Mouse (Mus musculus): ENCODE measurements around the gene Slc16a12.
"Not testable (repeated sequence)": the region's sequence is repeated elsewhere in the genome, so short reads cannot be mapped to it uniquely, and the experiment has no call there.

Slc16a12 gene

DNA sequence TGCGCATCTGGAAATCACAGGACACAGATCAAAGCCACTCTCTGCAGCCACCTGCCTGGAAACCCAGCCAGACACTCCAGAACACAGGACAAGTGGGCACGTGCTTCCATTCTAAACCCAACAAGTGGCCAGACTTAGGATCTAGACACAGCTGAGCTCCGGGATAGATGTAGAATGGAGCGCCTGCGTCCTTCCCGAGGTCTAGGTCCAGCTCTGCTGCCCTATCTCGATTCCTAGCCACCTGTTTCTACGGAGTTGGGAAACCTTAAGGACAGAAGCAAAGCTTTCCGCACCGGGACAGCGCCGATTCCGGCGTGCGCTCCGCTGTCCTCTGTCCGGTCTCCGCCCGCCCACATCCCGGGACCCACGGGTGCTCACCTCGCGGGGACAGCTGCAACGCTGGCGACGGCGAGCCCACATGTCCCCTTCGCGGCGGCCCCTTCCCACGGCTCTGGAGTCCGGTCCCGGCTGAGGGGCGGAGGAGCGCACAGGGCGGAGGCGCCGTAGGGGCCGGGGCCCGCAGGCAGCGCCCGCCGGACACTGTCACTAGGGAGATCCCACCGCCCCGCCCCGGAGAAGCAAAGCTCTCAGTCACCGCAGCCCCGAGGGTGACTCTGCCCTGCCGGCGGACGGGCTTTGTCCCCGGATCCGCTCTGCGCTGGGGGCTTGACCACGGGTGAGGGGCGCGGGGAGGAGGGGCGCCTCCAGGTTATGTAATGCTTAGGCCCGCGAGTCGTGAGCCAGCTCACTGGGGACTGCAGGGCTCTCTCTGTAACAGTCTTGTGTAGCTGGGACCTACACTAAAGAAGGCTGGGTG, at the start of gene Slc16a12:
Slc16a12 (minus strand) TSS at position 602 of the 817 bp plus-strand sequence.
- no peak for DNase-seq (ENCODE audit: low spot score)

DNA sequence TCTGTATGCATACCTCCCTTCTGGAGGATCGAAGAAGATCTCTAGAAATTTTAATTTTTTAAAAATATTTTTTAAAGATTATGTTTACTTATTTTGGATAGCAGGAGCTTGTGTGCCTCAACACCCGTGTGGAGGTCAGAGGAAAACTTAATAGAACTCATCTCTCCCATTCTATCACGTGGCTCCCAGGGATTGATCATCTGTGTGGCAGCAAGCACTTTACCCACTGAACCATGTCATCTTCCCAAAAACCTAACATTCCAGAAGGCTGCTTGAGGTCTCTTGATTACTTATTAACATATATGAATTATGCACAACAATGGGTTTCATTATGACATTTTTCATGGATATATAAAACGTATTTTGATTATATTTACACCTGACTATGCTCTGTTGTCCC, 49.3 kb upstream of the Slc16a12 start:
- DNase-seq (ENCODE audit: low spot score), result no peak

DNA sequence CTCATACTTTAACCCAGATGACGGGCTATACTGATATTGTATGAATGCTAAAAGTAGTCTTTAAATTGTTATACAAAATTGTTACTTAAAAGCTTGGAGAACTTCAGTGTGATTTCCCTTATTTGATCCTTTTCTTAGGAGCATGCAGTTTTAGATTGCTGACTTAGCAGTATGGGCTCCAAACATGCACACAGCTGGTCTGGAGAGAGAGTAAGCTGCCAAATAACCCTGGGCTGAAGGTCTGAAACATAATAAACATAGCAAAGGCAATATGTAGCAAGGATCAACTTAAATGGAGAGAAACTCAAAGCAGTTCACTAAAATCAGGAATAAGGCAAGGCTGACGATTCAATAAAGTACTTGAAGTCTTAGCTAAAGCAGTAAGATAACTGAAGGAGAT, 35.4 kb upstream of the Slc16a12 start:
- DNase-seq (ENCODE audit: low spot score), result no peak

DNA sequence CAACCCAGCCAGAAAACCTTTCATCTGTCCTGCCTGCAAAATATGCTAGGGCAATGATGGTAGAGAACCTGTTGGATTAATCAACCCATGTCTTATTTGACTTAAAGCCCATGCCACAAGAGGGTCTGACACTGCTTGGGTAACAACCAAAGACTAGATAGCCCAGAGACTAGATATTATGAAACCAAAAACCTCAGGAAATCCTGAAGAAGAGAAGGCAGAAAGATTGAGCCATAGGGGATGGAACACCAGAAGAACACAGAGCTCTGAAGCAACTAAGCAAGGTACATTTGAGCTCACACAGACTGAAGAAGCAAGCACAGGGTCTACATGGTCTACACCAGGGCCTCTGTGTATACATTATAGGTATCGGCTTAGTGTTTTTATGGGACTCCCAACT, 31.9 kb upstream of the Slc16a12 start:
- DNase-seq (ENCODE audit: low spot score), result no peak

DNA sequence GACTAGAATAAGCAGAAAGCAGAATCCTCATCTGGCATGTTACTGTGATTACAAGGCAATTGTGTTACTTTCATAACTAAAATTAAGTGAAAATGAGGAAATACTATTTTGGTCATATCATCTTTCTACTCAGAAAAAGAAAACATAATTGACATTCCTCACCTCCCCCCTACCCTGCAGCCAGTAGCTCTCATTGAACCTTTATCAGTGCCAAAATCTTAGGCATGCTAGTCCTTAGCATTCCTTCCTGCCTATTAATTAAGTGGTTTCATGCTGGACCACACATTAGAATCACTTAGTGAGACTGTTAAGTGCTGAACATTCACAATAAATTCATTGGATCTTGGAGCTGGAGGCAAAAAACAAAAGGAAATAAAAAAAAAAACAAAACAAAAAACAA, 31.0 kb upstream of the Slc16a12 start:
- DNase-seq (ENCODE audit: low spot score), result no peak

DNA sequence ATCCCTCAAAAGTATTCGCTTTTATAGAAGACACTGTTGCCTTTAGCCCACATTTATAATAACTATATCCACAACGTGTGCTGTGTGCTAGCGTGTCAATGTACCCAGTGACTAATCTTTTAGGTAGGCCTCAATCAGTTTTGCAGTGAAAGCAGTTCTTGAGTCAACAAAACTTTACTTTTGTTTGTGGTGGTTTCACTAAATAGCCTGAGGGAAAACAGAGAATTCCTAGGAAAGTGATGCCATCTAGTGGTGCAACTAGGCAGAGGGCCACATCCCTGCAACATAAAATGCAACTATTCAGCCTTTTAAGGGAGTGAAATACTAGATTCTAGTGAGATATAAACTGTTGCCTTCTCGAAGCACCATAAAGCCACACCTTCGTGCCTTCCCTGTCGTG, 25.7 kb upstream of the Slc16a12 start:
- DNase-seq (ENCODE audit: low spot score), result peak; percentile 85

DNA sequence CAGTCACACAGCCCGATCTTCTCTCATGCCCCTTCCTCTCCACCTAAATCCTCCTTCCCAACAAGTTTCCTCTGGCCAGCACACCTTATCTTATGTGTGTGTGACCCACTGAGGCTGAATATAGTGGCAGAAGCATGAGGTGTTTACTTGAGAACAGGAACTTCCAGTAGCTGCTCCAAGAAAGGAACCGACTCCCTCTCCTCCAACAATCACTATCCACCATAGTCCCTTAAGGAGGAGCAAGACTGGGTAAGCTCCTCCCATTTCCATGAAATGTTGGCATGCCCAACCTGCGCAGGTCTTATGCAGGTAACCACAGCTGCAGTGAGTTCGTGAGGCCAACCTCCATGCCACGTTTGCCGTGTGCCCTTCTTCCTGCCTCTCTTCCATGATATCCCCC, 23.7 kb upstream of the Slc16a12 start:
- DNase-seq (ENCODE audit: low spot score), result no peak

DNA sequence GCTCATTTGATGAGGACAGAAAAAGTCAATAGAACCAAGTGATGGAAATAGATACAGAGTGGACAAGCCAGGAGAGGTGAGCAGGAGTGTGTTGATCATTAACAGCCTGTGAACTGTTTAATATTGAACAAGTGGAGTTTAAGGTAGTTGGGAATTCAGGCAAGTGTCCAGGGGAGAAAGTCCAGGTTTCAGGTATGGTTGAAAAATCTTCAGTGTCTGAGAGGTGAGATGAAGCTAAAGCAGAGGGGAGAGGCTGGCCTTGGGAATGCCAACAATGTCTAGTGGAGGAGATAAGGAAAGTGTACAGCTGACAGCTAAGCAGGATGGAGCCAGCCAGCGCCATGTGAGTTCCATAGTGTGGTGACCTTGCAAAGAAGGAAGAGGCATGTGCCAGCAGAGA, 11.7 kb upstream of the Slc16a12 start:
- no peak for DNase-seq (ENCODE audit: low spot score)

DNA sequence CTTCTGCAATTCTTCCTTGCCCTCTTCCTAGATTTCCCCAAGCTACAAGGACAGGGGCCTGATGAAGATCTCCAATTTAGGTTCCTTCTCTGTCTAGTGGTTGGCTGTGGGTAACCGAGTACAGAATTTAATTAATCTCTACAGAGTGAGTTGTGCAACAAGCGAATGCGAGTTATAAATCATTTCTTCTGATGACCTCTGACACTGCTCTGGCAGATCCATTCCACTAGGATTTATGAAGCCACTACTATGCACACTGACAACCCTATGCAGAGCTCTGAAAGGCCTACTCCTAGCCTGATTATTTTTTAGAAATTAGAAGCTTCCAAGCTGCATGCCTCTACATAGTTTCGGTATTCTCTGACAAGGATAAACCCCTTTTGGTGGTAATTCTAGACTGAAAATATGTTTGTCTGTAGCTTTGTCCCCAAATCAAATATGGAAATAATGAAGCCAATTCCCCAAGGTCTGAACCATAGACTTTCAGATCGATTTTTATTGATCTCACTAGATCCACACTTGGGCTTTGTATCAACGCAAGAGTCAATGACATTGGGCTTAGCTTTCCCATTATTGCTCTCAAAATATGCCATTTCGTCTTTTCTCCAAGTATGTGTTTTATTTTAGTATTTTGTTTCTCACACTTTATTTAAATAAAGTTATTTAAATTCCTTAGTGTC, 9.6 kb upstream of the Slc16a12 start:
- no peak for DNase-seq (ENCODE audit: low spot score)

DNA sequence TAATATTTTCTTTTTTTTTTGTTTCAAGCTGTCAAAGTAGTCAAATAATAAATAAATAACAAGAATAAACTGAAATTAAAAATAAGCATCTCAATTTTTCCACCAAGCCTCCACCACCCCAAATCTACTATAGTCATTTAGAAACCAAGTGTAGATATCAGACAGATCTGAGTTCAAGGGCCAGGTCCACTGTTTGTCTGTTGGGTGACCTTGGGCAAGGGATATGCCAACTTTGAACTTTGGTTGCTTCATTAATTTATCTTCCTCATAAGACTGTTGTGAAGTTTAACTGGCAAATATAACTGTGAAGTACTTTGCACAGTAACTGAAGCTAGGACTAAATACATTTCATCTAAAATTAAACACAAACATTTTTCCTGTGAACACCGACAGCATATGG, 8.6 kb upstream of the Slc16a12 start:
- DNase-seq (ENCODE audit: low spot score), result no peak

DNA sequence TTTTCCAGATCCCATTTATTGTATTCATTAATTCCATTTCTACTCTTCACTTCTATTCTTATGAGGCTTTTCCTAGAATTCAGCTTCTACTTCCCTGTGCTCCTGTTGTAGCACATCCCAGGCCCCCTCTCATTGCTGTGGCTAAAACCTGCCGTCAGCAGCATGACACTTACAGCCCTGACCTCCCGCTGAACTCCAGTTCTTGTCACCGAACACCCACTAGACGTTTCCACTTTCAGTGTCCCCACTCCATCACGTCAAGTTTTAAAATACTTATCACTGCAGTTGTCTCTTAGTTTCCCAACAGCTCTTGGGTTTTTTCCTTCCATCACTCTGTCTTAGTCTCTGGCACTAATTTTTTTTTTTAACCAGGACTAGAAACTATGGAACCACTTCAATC, 6.2 kb upstream of the Slc16a12 start:
- DNase-seq (ENCODE audit: low spot score), result no peak

DNA sequence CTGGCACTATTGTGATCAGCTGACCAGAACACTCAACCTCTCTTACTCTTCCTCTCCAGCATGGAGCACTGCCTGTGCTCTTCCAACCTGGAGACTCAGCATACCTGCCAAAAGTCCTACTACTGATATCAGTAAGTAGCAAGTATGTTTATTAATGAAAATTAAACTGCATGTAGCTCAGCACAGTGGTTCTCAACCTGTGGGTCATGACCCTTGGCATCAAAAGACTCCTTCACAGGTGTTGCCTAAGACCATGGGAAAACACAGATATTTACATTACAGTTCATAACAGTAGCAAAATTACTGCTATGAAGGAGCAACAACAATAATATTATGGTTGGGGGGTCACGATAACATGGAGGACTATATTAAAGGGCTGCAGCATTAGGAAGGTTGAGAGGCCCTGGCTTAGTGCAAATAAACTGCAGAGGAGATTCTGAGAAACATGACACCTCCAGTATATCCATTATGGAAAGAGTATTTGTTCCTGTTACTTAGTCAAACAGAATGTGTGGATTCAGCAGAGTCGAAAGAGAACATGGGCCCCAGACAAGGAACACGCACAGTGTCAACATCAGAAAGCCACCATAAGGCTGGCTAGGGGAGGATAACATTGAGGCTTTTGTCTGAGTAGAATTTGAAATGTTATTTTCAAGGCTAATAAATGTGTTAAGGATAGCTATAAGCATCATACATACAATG, 5.5 kb upstream of the Slc16a12 start:
- DNase-seq (ENCODE audit: low spot score), result no peak

DNA sequence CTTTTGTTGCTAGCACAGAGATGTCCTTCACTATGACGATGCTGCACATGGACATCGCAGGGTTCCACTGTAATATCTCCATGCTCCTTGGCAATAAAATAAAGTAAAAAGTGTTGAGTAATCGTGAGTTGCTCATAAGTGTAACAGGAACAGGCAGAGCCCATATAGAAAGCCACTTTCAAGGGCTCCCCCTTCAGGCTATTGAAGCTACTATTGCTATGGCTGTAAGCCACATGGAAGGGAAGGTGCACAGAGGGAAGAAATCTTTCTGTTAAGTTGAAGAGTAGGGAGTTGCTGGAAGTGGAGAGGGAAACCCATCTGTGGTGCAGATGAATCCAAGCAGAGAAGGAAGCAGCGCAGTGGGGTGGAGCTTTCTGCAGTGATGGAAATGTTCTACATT, 4.1 kb upstream of the Slc16a12 start:
- DNase-seq (ENCODE audit: low spot score), result peak; percentile 12

DNA sequence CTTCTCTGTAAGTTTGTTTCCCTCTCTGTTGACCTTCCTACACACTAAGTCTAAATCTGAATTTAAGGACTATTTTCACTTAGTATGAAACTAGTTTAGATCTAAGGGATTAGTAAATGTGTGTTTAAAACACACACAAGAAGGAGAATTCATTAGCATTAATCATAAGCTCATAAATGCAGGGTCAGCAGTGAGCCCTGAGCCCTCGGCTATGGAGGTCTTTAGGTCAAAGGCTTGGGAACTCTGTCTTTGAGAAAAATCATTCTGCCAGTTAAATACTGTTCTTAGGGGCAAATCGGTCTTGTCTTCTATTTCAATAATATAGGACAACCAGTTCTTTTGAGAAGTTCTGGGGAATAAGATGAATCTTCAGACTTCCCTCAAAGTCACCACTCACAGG, 1.9 kb upstream of the Slc16a12 start:
- no peak for DNase-seq (ENCODE audit: low spot score)

DNA sequence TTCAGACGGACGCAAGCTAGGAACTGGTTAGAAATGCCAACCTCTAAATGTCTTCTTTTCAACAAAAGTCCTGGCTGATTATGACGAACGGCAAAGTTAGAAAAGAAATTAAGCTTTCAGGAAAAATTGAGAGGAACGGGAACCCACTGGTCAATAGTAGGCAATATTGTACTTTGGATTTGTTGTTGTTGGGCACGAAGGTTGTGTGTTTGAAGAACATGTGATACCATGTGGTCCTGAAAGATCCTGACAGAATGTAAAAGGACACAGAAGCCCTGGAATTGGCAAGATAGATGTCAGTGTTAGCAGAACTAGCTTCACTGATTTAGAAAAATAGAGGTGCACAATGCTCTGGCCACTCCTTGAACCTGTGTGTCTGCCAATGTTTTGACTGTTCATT, 880 bp upstream of the Slc16a12 start:
- not testable (repeated sequence) for DNase-seq (ENCODE audit: low spot score)

DNA sequence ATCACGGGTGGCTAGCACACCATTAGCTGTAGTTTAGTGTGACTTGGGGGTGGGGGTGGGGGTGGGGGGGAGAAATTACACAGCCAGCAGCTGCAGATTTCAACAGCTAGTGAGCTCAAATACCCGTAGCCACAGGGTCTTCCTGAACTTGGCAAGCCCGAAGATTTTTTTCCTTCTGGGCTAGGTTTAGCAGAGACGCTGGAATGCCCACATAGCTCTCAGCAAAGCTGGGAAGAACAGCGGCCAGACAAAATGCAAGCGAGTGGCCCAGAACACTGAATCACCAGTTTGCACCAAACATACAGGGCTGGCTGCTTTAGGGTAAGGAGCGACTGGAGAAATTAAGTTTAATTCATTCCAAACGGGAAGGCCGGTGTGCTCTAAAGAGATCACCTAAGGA, 888 bp downstream of the Slc16a12 start:
- DNase-seq (ENCODE audit: low spot score), result no peak

DNA sequence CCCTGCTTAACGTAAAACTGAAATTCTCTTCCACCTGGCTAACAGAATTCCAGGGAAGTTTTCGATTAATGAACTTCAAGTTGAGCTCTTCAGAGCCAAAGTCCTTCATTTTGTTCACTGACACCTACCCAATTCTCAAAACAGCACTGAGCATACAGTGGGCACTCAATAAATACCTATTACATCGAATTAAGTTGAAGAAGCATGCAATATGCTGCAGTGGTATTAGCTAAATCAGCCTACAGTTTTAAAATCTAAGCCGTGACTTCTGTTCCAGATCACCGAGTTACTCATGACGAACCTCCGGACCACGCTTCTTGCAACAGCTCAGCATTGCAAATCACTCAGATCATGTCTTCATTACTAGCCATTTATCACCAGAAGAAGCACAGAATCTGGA, 2.1 kb downstream of the Slc16a12 start:
- DNase-seq (ENCODE audit: low spot score), result no peak

DNA sequence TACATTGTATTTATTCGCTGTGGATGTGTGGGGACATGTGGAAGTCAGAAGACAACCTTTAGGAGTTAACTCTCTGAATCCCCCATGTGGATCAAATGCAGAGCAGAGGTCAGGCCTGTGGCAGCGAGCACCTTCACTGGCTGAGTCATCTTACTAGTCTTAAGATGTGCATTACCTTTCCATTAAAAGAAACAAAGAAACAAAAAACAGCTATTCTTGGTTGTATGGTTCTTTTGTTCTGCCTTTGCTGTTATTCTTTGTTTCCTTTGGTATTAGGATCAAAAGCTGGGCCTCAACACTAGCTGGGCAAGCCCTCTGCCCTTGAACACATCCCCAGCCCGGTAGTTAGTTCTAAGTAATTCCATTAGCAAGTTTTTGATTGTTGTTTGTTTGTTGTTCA, 9.2 kb downstream of the Slc16a12 start:
- no peak for DNase-seq (ENCODE audit: low spot score)

DNA sequence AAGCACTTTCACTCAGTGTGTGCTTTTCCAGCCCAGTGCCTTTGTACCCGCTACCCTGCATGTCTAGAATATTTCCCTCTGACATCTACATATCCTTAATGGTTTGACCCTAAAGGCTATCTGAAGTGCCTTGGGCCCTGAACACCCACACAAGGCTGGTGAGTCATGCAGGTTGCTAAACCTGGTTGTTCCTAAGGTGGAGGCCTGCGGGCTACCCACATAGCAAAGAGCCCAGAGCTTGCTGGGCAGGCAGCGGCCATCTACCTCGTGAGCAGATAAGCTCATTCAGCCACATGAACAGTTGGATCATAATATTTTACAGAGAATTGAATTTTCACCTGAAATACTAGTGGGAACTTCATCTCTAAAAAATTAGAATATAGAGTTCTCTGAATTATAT, 11.2 kb downstream of the Slc16a12 start:
- no peak for DNase-seq (ENCODE audit: low spot score)

DNA sequence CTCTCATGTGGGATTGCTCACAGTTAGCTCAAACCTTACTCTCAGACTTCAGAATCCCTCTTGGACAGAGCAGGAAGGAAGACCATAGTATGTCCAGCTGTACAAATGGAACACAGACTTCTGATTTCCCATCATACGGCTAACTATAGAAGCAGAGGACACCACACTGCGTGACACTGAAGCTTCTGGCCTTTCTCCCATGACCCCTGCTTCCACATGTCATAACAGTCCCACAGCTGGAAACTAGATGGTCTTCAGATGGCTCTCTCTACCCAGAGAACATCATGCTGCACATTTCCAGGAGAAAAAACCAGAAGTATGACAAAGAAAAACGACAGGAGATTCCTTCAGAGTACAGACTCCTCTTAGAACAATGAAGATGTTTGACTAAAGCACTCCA, 14.1 kb downstream of the Slc16a12 start:
- DNase-seq (ENCODE audit: low spot score), result no peak

DNA sequence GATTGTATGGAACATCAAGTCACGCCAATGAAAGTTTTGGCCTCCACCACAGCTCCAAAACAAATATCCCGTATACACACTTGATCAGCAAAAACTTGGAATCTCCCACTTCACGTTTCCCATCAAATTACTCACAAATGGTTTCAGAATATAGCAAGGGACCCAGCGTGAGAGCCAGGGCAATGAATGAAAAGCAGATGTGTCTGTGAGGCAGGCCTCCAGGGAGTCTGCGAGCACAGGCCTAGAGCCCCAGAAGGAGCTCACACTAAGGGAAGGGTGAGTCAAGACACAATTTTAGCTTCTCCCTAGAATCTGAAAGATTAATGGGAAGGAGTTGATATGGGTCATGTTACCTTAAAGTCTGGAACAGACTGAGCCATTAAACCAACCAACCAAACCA, 15.7 kb downstream of the Slc16a12 start:
- DNase-seq (ENCODE audit: low spot score), result peak; percentile 53

DNA sequence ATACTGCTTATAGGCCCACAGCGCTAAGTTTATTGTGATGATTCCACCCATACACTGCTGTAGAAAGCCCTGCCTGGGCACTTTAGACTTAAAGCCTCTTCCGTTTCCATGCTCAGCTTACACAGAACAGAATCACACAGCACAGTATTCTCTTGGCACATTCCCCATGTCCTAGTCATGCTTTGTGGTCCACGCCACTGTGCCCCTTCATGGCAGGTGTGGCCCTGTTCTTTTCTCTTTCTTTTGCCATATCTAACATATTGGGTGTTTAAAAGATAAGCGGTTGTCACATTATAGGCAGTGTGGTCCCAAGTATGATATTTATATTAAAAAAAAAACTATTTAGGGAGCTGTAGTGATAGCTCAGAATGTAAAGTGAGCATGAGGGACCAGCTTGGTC, 16.5 kb downstream of the Slc16a12 start:
- DNase-seq (ENCODE audit: low spot score), result no peak

DNA sequence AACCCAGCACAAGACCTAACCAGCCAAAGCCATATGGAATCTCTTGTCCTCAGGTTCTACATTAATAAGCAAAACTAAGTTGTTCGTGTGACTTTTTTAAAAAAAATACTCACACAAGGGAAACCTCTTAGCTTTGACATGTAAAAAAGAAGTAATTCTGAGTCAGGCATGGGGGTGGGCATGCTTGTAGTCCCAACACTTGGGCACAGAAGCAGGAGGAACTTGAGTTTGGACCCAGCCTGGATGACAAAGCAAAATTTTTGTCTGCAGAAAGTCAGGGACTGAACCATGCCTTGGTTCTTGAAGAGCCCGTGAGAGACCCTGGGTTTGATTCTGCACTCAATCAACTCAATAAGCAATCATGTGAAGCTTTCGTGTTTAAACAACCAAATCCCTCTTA, 17.6 kb downstream of the Slc16a12 start:
- no peak for DNase-seq (ENCODE audit: low spot score)

Measured in adipocyte (in vitro differentiated cells).